Mouse (Mus musculus) liver, embryonic 14.5 days (tissue): ENCODE measurements around the gene Usp44. TPM values are rescaled to one million over a fixed set of nuclear protein-coding genes. Genes with fewer than 3 reads are reported as not detected.
"Not testable (repeated sequence)": the region's sequence is repeated elsewhere in the genome, so short reads cannot be mapped to it uniquely, and the experiment has no call there.

Experiments
- ATAC-seq: fragments of 200-750 bp; cut with Nextera tagmentation; 2 replicates; pipeline ENCODE4 v1.8.0; 2017; ENCODE audit warnings: moderate number of reproducible peaks, mild to moderate bottlenecking, moderate library complexity; ENCODE audit not compliant: insufficient read depth
- DNase-seq, 3 experiments: peaks; one replicate each; pipeline ENCODE4 v3.0.0-alpha.2; 2012 to 2013; ENCODE audit warnings: low read depth in 3 of 3, low spot score in 3 of 3
- H3K27ac ChIP-seq: fragments of 300-500 bp; sonication (generic); 2 replicates; pipeline ENCODE4 v1.5.1; 2014; ENCODE audit warnings: moderate library complexity, mild to moderate bottlenecking, control low read depth, inconsistent platforms
- H3K27me3 ChIP-seq: fragments of 300-500 bp; sonication (generic); 2 replicates; pipeline ENCODE4 v1.6.1; 2014; ENCODE audit warnings: mild to moderate bottlenecking, low read length, moderate library complexity; ENCODE audit not compliant: control insufficient read depth, insufficient read depth
- H3K36me3 ChIP-seq: fragments of 300-500 bp; sonication (generic); replicated peaks from 2 replicates; pipeline ENCODE4 v1.6.1; 2014; ENCODE audit warnings: low read depth; ENCODE audit not compliant: control insufficient read depth, insufficient read depth
- H3K4me1 ChIP-seq, 2 experiments: fragments of 200-500 bp in 1 of 2; fragments of 300-500 bp in 1 of 2; sonication (generic) in 1 of 2; replicated peaks; 2 replicates each; pipeline ENCODE4 v1.6.1; 2012 to 2014; ENCODE audit warnings: antibody characterized with exemption in 1 of 2, inconsistent platforms in 1 of 2, low read length in 1 of 2; ENCODE audit not compliant: control insufficient read depth in 2 of 2, insufficient read depth in 2 of 2
- H3K4me2 ChIP-seq: fragments of 300-500 bp; sonication (generic); 2 replicates; pipeline ENCODE4 v1.6.1; 2014; ENCODE audit warnings: low read depth, mild to moderate bottlenecking, control low read depth, moderate library complexity
- H3K4me3 ChIP-seq, 2 experiments: fragments of 200-500 bp in 1 of 2; fragments of 300-500 bp in 1 of 2; sonication (generic) in 1 of 2; 2 replicates each; pipeline ENCODE4 v1.5.1; 2012 to 2014; ENCODE audit warnings: low read depth in 2 of 2, low read length in 2 of 2, mild to moderate bottlenecking in 2 of 2, control low read depth in 1 of 2, inconsistent platforms in 1 of 2, moderate library complexity in 1 of 2; ENCODE audit not compliant: insufficient read depth in 1 of 2
- H3K9ac ChIP-seq: fragments of 300-500 bp; sonication (generic); replicated peaks from 2 replicates; pipeline ENCODE4 v1.6.1; 2014; ENCODE audit warnings: mild to moderate bottlenecking, control low read depth, moderate library complexity
- H3K9me3 ChIP-seq: fragments of 300-500 bp; sonication (generic); 2 replicates; pipeline ENCODE4 v1.6.1; 2016; ENCODE audit warnings: low read length, mixed read lengths; ENCODE audit not compliant: control insufficient read depth
- CTCF ChIP-seq: IDR thresholded peaks from 2 replicates; pipeline ENCODE4 v1.5.1; 2016; ENCODE audit warnings: antibody characterized with exemption, low read depth, control low read depth
- EP300 ChIP-seq: IDR thresholded peaks from 2 replicates; pipeline ENCODE4 v1.6.1; 2016; ENCODE audit warnings: antibody characterized with exemption, low read depth
- WGBS: fragments of 180-500 bp; shearing (Covaris S2); extraction: QIAGEN DNeasy Blood & Tissue Kit; methylation state at CpG from one replicate; pipeline ENCODE4 v1.1.7; 2014; ENCODE audit not compliant: insufficient replicate concordance; 5-methylcytosine and 5-hydroxymethylcytosine counted together
- polyA plus RNA-seq, 2 experiments: library from polyadenylated mRNA; depleted of rRNA in 1 of 2; stranded (reverse) in 1 of 2; unstranded in 1 of 2; fragments of >200 nt; fragmentation: Nextera tagmentation in 1 of 2; extraction: Ambion mirVana in 1 of 2; gene quantifications; 2 replicates each; pipeline versions ENCODE4 v1.2.1 to v1.2.3; 2012 to 2014

Gene Usp44
- polyA plus RNA-seq, 2 experiments, result 1.5 TPM

GRCm38 (mm10) chr10:93803199-93803598 lies 28.2 kb upstream of the Usp44 start:
- TF ChIP-seq CTCF (no peak), EP300 (no peak)
- Histone ChIP-seq H3K9me3 (no peaks in the 10 kb centered on the region), H3K4me3 (no peak overlapping the region), H3K4me2 (no peak overlapping the region), H3K27me3 (no peaks in the 10 kb centered on the region), H3K27ac (no peak overlapping the region), H3K4me1 (no peaks in the 10 kb centered on the region), H3K9ac (no peak overlapping the region), H3K36me3 (no peaks in the 10 kb centered on the region)
- WGBS, result 51% methylated on average over 6 of the region's 6 CpGs
- DNase-seq, result no peak
- no peak for ATAC-seq

- not testable (repeated sequence) for H3K36me3 ChIP-seq, H3K27ac ChIP-seq, H3K27me3 ChIP-seq, DNase-seq, H3K4me3 ChIP-seq, H3K4me1 ChIP-seq, H3K9ac ChIP-seq, ATAC-seq, H3K9me3 ChIP-seq, H3K4me2 ChIP-seq
- 0 out of 2 replicates have a peak, but pooled peaks have one; percentile 12 for TF ChIP-seq CTCF
- WGBS, result 78% methylated on average over 8 of the region's 8 CpGs
These were observed 21.9 kb upstream of the Usp44 start for GRCm38 (mm10) chr10:93809438-93809837.

- H3K9ac ChIP-seq, result no peak overlapping the region
- H3K27me3 ChIP-seq, result no peaks in the 10 kb centered on the region
- H3K36me3 ChIP-seq, result no peaks in the 10 kb centered on the region
- 54% methylated on average over 7 of the region's 7 CpGs for WGBS
- H3K4me2 ChIP-seq, result no peak overlapping the region
- no peak overlapping the region for H3K4me3 ChIP-seq
- ATAC-seq, result no peak
- 0 out of 4 replicates have a peak, but pooled peaks cover 0 to 2% of the 10 kb centered on the region in 2 experiments for H3K4me1 ChIP-seq
- H3K27ac ChIP-seq, result no peak overlapping the region
- H3K9me3 ChIP-seq, result no peaks in the 10 kb centered on the region
- TF ChIP-seq CTCF (no peak), EP300 (no peak)
- no peak for DNase-seq
These were observed 20.7 kb upstream of the Usp44 start for GRCm38 (mm10) chr10:93810590-93811185.

- H3K9me3 ChIP-seq, result no peaks in the 10 kb centered on the region
- no peaks in the 10 kb centered on the region for H3K27me3 ChIP-seq
- no peak overlapping the region for H3K4me3 ChIP-seq
- no peaks in the 10 kb centered on the region for H3K36me3 ChIP-seq
- ATAC-seq, result no peak
- DNase-seq, result no peak
- H3K4me1 ChIP-seq, result 0 out of 4 replicates have a peak, but pooled peaks cover 0 to 2% of the 10 kb centered on the region in 2 experiments
- H3K9ac ChIP-seq, result no peak overlapping the region
- 67% methylated on average over 7 of the region's 7 CpGs for WGBS
- TF ChIP-seq CTCF (no peak), EP300 (no peak)
- no peak overlapping the region for H3K27ac ChIP-seq
- H3K4me2 ChIP-seq, result no peak overlapping the region
These were observed 19.3 kb upstream of the Usp44 start for GRCm38 (mm10) chr10:93812098-93812497.

GRCm38 (mm10) chr10:93812774-93813415 lies 18.5 kb upstream of the Usp44 start:
- no peak overlapping the region for H3K4me3 ChIP-seq
- no peaks in the 10 kb centered on the region for H3K27me3 ChIP-seq
- WGBS, result 10% methylated on average over 10 of the region's 10 CpGs
- no peaks in the 10 kb centered on the region for H3K36me3 ChIP-seq
- no peak overlapping the region for H3K9ac ChIP-seq
- H3K27ac ChIP-seq, result no peak overlapping the region
- peak overlapping the region; percentile 33 for H3K4me2 ChIP-seq
- no peaks in the 10 kb centered on the region for H3K9me3 ChIP-seq
- ATAC-seq, result no peak
- no peak for TF ChIP-seq EP300
- TF ChIP-seq CTCF, result peak; percentile 85
- DNase-seq, result no peak
- 0 out of 4 replicates have a peak, but pooled peaks cover 0 to 2% of the 10 kb centered on the region in 2 experiments for H3K4me1 ChIP-seq
